Mouse (Mus musculus) megakaryocyte, embryonic 14.5 days (primary cell): Measurements from ENCODE around the gene Aplp2. TPM values are rescaled to one million over a fixed set of nuclear protein-coding genes. Genes with fewer than 3 reads are reported as not detected.
A peak's percentile ranks its signal among the peaks of the same experiment; 100 is the strongest.

ENCODE experiments used
- H3K27me3 ChIP-seq: replicated peaks from 2 replicates; pipeline ENCODE3; 2012; ENCODE audit warnings: inconsistent platforms
- H3K36me3 ChIP-seq: replicated peaks from 2 replicates; pipeline ENCODE3; 2012; ENCODE audit warnings: low read length, inconsistent platforms, mixed read lengths
- H3K4me1 ChIP-seq: 2 replicates; pipeline ENCODE4 v1.6.1; 2012; ENCODE audit warnings: inconsistent platforms
- H3K4me3 ChIP-seq: replicated peaks from 2 replicates; pipeline ENCODE3; 2012; ENCODE audit warnings: moderate library complexity, mild to moderate bottlenecking, inconsistent platforms
- H3K9me3 ChIP-seq: 2 replicates; pipeline ENCODE4 v1.6.1; 2012; ENCODE audit warnings: inconsistent platforms
- FLI1 ChIP-seq: IDR thresholded peaks from 2 replicates; pipeline ENCODE4 v1.6.1; 2012; ENCODE audit warnings: low read length, inconsistent platforms, mixed read lengths
- GATA1 ChIP-seq: IDR thresholded peaks from 3 replicates; pipeline ENCODE4 v1.6.1; 2012; ENCODE audit warnings: mixed read lengths, low read length, inconsistent platforms, borderline replicate concordance
- polyA plus RNA-seq: library from polyadenylated mRNA; stranded (reverse); fragments of >175 nt; gene quantifications from 2 replicates; pipeline ENCODE4 v1.2.3, GENCODE M21; 2012; ENCODE audit warnings: low replicate concordance; ENCODE audit not compliant: insufficient read depth

The Aplp2 gene
- polyA plus RNA-seq, 1 experiment, result 4.7 TPM

DNA sequence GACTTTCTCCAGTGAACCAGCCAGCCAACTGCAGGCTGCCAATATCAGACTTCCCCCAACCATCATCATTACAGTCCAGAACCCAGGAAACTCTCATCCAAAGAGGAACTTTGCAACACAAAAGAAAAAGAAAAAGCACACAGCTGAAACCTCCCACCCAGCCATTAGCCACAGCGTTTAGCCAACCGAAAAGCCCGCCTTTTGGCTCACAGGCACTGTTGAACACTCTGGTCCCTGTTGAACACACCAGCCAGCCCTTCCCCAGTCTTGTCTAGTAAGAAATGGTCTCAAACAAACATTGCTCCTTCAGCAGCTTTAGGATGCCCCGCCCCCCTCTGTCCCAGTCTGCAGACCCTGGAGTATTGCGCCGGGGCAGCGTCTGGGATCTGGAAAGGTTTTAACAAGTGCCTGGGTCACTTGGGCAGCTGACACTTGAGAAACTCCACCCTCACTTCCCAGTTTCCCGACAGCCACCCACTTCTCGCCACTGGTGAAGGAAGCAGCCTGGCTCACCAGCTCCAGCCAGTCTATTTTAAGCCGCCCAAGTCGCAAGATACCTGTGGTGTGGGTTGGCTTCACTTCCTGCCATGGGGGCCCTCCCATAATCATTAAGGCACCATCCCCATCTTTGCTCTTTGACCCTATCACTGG lies 91.6 kb downstream of the Aplp2 start:
- no peaks in the 10 kb centered on the region for H3K9me3 ChIP-seq
- TF ChIP-seq GATA1 (no peak), FLI1 (no peak)
- peaks cover 16% of the 10 kb centered on the region for H3K27me3 ChIP-seq

GRCm38 (mm10) chr9:31119405-31119804 lies 92.2 kb downstream of the Aplp2 start:
- Histone ChIP-seq H3K36me3 (no peaks in the 10 kb centered on the region), H3K9me3 (no peaks in the 10 kb centered on the region), H3K27me3 (peaks cover 16% of the 10 kb centered on the region), H3K4me3 (no peak overlapping the region), H3K4me1 (peaks cover 31% of the 10 kb centered on the region)
- TF ChIP-seq GATA1, result no peak
- TF ChIP-seq FLI1, result no peak

More for the DNA sequence above, 91.6 kb downstream of the Aplp2 start:
- Histone ChIP-seq H3K4me3 (no peak overlapping the region), H3K36me3 (no peaks in the 10 kb centered on the region), H3K4me1 (peaks cover 31% of the 10 kb centered on the region)

DNA sequence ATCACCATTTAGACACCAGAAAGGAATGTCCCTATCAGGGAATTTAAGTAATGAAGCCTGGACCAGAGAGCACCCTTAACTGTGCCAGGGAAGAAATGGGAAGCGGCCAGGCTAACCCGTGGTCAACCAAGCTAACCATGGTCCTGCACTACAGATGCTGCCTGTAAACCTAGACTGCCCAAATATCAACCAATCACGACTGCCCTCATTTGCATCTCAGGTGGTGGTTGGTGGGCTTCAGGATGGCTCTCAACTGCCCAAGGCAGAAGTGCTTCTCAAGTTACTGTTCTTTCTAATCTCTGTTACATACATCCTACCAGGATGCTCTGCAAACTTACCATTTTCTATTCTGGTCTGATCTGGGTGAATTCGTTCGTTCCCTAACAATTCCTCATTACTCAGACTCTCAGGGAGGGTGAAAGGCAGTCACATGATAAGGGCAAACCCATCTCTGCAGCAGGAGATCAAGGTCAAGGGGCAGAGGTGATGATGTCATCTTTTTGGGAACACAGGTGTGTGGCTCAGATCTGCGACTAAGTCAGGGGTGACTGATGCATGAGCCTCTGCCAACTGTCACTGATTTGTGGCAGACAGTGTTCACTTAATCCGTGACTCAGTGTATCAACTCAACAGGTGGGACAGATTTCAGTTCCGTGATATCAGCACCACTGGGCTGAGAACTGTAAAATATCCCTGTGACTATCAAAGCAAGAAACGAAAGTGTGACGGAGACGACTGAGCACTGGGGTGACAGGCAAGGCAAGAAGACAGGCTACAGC lies 92.9 kb downstream of the Aplp2 start:
- TF ChIP-seq GATA1, result no peak
- no peak for TF ChIP-seq FLI1
- H3K9me3 ChIP-seq, result no peaks in the 10 kb centered on the region

DNA sequence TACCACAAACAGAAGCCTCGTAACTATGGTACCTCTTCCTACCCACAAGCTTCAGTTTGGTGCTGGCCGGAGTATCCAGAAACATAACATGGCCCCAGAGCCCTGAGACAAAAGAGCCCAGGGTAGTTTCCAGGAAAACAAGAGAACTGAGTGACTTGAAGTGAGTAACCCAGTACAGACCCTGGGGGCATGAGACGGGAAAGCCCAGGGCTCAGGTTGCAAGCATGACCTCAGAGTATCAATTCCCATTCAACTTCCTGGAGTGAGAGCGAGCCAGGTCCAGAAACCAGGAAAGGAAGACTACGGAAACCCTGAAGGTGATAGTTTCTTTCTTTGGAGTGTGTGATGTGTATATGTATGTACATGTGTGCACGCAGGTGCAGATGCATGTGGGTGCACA lies 94.1 kb downstream of the Aplp2 start:
- TF ChIP-seq GATA1 (no peak), FLI1 (no peak)
- H3K4me3 ChIP-seq, result no peak overlapping the region
- H3K9me3 ChIP-seq, result no peaks in the 10 kb centered on the region
- H3K4me1 ChIP-seq, result peaks cover 31% of the 10 kb centered on the region
- no peaks in the 10 kb centered on the region for H3K36me3 ChIP-seq
- H3K27me3 ChIP-seq, result peaks cover 12% of the 10 kb centered on the region

More for the DNA sequence above, 92.9 kb downstream of the Aplp2 start:
- Histone ChIP-seq H3K4me1 (peaks cover 31% of the 10 kb centered on the region), H3K36me3 (no peaks in the 10 kb centered on the region), H3K4me3 (peak overlapping the region; percentile 4), H3K27me3 (peaks cover 14% of the 10 kb centered on the region)

DNA sequence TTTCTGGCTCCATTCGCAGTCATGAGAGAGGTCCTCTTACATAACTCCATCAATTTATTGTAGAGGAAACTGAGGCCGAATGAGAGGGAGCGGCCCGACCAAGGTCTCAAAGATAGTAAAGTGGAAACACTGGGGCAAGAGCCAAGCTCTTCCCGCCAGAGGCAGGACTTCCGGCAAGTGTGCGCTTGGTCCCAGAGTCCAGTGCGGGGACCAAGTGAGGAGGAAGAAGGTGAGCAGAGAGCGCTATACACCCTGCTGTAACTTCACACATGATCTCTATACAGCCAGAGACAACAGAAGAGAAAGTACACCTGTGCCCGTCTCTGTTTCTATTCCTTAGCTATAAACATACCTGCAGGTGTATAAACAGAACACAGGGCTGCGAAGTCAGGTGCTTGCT lies 94.5 kb downstream of the Aplp2 start:
- Histone ChIP-seq H3K36me3 (no peaks in the 10 kb centered on the region), H3K9me3 (no peaks in the 10 kb centered on the region), H3K27me3 (peaks cover 8% of the 10 kb centered on the region), H3K4me3 (no peak overlapping the region), H3K4me1 (peaks cover 31% of the 10 kb centered on the region)
- TF ChIP-seq FLI1 (no peak), GATA1 (no peak)

DNA sequence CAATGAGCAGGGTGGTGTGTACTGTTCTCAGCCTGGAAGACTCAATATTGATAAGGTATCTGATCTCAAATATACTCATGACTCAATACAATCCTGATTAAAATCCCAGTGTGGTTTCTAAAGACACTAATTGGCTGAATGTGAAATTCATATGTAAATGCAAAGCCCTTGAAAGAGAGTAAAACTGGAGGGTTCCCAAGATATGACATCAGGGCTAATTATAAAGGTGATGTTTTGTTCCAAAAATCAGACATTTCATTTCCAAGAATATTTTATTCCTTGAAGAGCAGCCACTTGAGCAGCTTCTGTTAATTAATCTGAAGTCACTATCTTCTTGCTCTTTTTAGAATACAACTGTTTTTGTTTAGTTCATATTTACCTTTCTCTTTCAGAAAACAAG lies 96.0 kb downstream of the Aplp2 start:
- Histone ChIP-seq H3K9me3 (no peaks in the 10 kb centered on the region), H3K36me3 (no peaks in the 10 kb centered on the region), H3K27me3 (peaks cover 8% of the 10 kb centered on the region), H3K4me1 (peaks cover 23% of the 10 kb centered on the region), H3K4me3 (no peak overlapping the region)
- TF ChIP-seq FLI1, result no peak
- TF ChIP-seq GATA1, result no peak

GRCm38 (mm10) chr9:31108464-31108863 lies 103.2 kb downstream of the Aplp2 start:
- Histone ChIP-seq H3K4me3 (no peak overlapping the region), H3K36me3 (no peaks in the 10 kb centered on the region), H3K4me1 (no peaks in the 10 kb centered on the region), H3K9me3 (no peaks in the 10 kb centered on the region), H3K27me3 (peaks cover 21% of the 10 kb centered on the region)
- no peak for TF ChIP-seq FLI1
- no peak for TF ChIP-seq GATA1

Other genes with a start within 250 kb of the Aplp2 start
- gene Zbtb44, start 181.2 kb downstream of the Aplp2 start, polyA plus RNA-seq, result 0.85 and 2.1 TPM in 2 replicates
- gene St14, start 80.0 kb downstream of the Aplp2 start, polyA plus RNA-seq, result 2.6 TPM in 1 of 2 replicates, not detected in the other
- gene Prdm10, start 68.7 kb upstream of the Aplp2 start, polyA plus RNA-seq, result 0.40 and 0.84 TPM in 2 replicates
- 5.4 and 6.0 TPM in 2 replicates for gene Nfrkb, start 174.4 kb upstream of the Aplp2 start, polyA plus RNA-seq